Mouse (Mus musculus): ENCODE measurements around the gene Plekhg1. TPM values are rescaled to one million over a fixed set of nuclear protein-coding genes. Genes with fewer than 3 reads are reported as not detected.
A peak's percentile ranks its signal among the peaks of the same experiment; 100 is the strongest.

Plekhg1 gene
- polyA plus RNA-seq, 2 experiments = 14.3 to 20.9 TPM

- Histone ChIP-seq H3K27me3 (ENCODE audit: control insufficient read depth, insufficient read depth, low read length) (no peaks in the 10 kb centered on the region), H3K9ac (ENCODE audit: low read depth, low read length, severe bottlenecking) (no peak overlapping the region), H3K4me2 (replicated peaks; ENCODE audit: low read depth, low read length, severe bottlenecking) (no peak overlapping the region), H3K4me3 (replicated peaks; ENCODE audit: low read length) (no peak overlapping the region), H3K36me3 (ENCODE audit: control insufficient read depth, insufficient read depth, low read length) (peaks cover 9% of the 10 kb centered on the region), H3K27ac (replicated peaks; ENCODE audit: low read depth, low read length) (no peak overlapping the region), H3K9me3 (ENCODE audit: control insufficient read depth, low read length) (no peaks in the 10 kb centered on the region), H3K4me1 (ENCODE audit: control insufficient read depth, insufficient read depth, low read length) (no peaks in the 10 kb centered on the region)
- no peak for TF ChIP-seq POLR2A (IDR thresholded peaks at IDR 0.05; ENCODE audit: borderline replicate concordance, extremely low read depth, insufficient read depth, insufficient read length)
- 87% methylated on average over 4 of the region's 4 CpGs for WGBS
- DNase-seq (ENCODE audit: low spot score) = no peak
- ATAC-seq (ENCODE audit: low FRiP score, low read depth) = no peak
Measured at GRCm38 (mm10) chr10:3877852-3878535, 137.8 kb downstream of the Plekhg1 start.

DNA sequence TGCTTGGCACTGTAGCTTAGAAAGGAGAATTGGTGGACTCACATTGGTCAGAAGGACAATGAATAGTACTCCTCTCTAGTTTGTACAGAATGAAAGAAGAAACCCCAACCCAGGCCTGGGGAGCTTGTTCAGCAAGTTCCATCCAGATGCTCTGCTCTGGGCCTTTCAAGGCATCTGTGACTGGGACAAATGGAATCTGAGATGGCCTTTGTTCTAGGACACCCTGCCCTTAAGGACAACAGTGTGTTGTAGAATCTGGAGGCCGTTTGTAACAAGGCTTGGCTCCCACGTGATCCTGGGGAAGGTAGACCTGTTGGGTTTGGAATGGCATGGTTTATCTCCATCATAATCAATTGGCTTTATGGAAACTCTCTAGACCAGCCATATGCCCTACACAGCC, 141.0 kb downstream of the Plekhg1 start:
- H3K4me1 ChIP-seq (ENCODE audit: control insufficient read depth, insufficient read depth, low read length) = peaks cover 6% of the 10 kb centered on the region
- H3K4me3 ChIP-seq (replicated peaks; ENCODE audit: low read length) = no peak overlapping the region
- TF ChIP-seq POLR2A (IDR thresholded peaks at IDR 0.05; ENCODE audit: borderline replicate concordance, extremely low read depth, insufficient read depth, insufficient read length) = no peak
- no peak overlapping the region for H3K4me2 ChIP-seq (replicated peaks; ENCODE audit: low read depth, low read length, severe bottlenecking)
- no peaks in the 10 kb centered on the region for H3K36me3 ChIP-seq (ENCODE audit: control insufficient read depth, insufficient read depth, low read length)
- H3K9me3 ChIP-seq (ENCODE audit: control insufficient read depth, low read length) = no peaks in the 10 kb centered on the region
- no peak overlapping the region for H3K9ac ChIP-seq (ENCODE audit: low read depth, low read length, severe bottlenecking)
- DNase-seq (ENCODE audit: low spot score) (no peak), ATAC-seq (ENCODE audit: low FRiP score, low read depth) (no peak)
- WGBS = 52% methylated on average over 2 of the region's 2 CpGs
- no peak overlapping the region for H3K27ac ChIP-seq (replicated peaks; ENCODE audit: low read depth, low read length)
- H3K27me3 ChIP-seq (ENCODE audit: control insufficient read depth, insufficient read depth, low read length) = no peaks in the 10 kb centered on the region

- H3K9me3 ChIP-seq (ENCODE audit: control insufficient read depth, low read length) = no peaks in the 10 kb centered on the region
- H3K4me3 ChIP-seq (replicated peaks; ENCODE audit: low read length) = no peak overlapping the region
- H3K9ac ChIP-seq (ENCODE audit: low read depth, low read length, severe bottlenecking) = no peak overlapping the region
- H3K4me1 ChIP-seq (ENCODE audit: control insufficient read depth, insufficient read depth, low read length) = peaks cover 21% of the 10 kb centered on the region
- H3K27me3 ChIP-seq (ENCODE audit: control insufficient read depth, insufficient read depth, low read length) = no peaks in the 10 kb centered on the region
- no peak for ATAC-seq (ENCODE audit: low FRiP score, low read depth)
- DNase-seq (ENCODE audit: low spot score) = no peak
- no peak for TF ChIP-seq POLR2A (IDR thresholded peaks at IDR 0.05; ENCODE audit: borderline replicate concordance, extremely low read depth, insufficient read depth, insufficient read length)
- WGBS = 79% methylated on average over 4 of the region's 4 CpGs
- no peak overlapping the region for H3K4me2 ChIP-seq (replicated peaks; ENCODE audit: low read depth, low read length, severe bottlenecking)
- no peaks in the 10 kb centered on the region for H3K36me3 ChIP-seq (ENCODE audit: control insufficient read depth, insufficient read depth, low read length)
- no peak overlapping the region for H3K27ac ChIP-seq (replicated peaks; ENCODE audit: low read depth, low read length)
Measured at GRCm38 (mm10) chr10:3888510-3888909, 148.3 kb downstream of the Plekhg1 start.

DNA sequence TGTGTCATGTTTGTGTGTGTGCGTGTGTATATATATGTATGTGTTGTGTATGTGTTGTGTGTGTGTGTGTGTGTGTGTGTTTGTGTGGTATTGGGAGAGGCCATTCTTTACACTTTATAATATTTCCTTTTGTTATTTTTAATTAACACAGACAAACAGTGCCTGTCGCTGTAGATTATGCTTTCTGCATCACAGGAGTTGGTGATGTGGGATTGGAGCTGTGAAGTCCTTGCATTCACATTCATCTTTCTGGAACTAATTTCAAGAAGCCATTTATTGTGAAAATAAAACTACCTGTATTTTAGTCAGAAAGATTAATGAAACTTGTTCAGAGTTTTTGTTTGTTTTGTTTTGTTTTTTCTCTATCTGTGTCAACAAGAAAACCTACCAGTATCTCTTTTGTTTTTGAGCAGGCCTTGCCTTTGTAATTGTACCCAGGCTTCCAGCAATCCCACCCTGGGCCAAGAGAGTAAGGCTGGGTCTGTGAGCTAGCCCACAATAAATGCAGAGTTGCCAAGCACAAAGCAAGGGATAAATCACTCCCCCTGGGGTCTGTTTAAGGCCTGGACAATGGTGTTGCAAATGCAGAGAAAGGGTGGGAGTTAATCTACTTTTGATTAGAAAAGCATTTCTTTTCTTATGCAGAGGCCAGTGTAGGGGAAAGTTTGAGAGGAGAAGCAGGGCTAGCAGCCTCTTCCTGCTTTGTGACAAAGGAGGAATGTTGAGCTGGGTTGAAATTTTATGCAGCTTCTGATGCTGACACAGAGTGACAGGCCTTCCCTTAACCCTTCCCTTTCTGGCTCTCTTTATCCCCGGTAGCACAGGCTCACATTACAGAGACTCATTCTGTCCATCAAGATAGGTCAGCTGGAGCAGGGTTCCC, 151.5 kb downstream of the Plekhg1 start:
- no peak for TF ChIP-seq POLR2A (IDR thresholded peaks at IDR 0.05; ENCODE audit: borderline replicate concordance, extremely low read depth, insufficient read depth, insufficient read length)
- Histone ChIP-seq H3K4me1 (ENCODE audit: control insufficient read depth, insufficient read depth, low read length) (peaks cover 15% of the 10 kb centered on the region), H3K27me3 (ENCODE audit: control insufficient read depth, insufficient read depth, low read length) (no peaks in the 10 kb centered on the region), H3K36me3 (ENCODE audit: control insufficient read depth, insufficient read depth, low read length) (no peaks in the 10 kb centered on the region), H3K4me3 (replicated peaks; ENCODE audit: low read length) (no peak overlapping the region), H3K27ac (replicated peaks; ENCODE audit: low read depth, low read length) (peak overlapping the region; percentile 59; the same call in 1 of the 2 replicates), H3K9me3 (ENCODE audit: control insufficient read depth, low read length) (no peaks in the 10 kb centered on the region), H3K9ac (ENCODE audit: low read depth, low read length, severe bottlenecking) (no peak overlapping the region), H3K4me2 (replicated peaks; ENCODE audit: low read depth, low read length, severe bottlenecking) (no peak overlapping the region)
- DNase-seq (ENCODE audit: low spot score) = peak; percentile 15
- peak; percentile 50 for ATAC-seq (ENCODE audit: low FRiP score, low read depth)
- WGBS = 48% methylated on average over 3 of the region's 3 CpGs

- DNase-seq (ENCODE audit: low spot score) (no peak), ATAC-seq (ENCODE audit: low FRiP score, low read depth) (no peak)
- peaks cover 15% of the 10 kb centered on the region for H3K4me1 ChIP-seq (ENCODE audit: control insufficient read depth, insufficient read depth, low read length)
- H3K27ac ChIP-seq (replicated peaks; ENCODE audit: low read depth, low read length) = peak overlapping the region; percentile 59; the same call in 1 of the 2 replicates
- no peaks in the 10 kb centered on the region for H3K36me3 ChIP-seq (ENCODE audit: control insufficient read depth, insufficient read depth, low read length)
- no peak overlapping the region for H3K9ac ChIP-seq (ENCODE audit: low read depth, low read length, severe bottlenecking)
- H3K4me3 ChIP-seq (replicated peaks; ENCODE audit: low read length) = no peak overlapping the region
- H3K4me2 ChIP-seq (replicated peaks; ENCODE audit: low read depth, low read length, severe bottlenecking) = no peak overlapping the region
- WGBS = 54% methylated on average over 3 of the region's 3 CpGs
- no peaks in the 10 kb centered on the region for H3K27me3 ChIP-seq (ENCODE audit: control insufficient read depth, insufficient read depth, low read length)
- H3K9me3 ChIP-seq (ENCODE audit: control insufficient read depth, low read length) = no peaks in the 10 kb centered on the region
- TF ChIP-seq POLR2A (IDR thresholded peaks at IDR 0.05; ENCODE audit: borderline replicate concordance, extremely low read depth, insufficient read depth, insufficient read length) = no peak
Measured at GRCm38 (mm10) chr10:3892368-3892767, 152.2 kb downstream of the Plekhg1 start.

Measured in limb, embryonic 14.5 days (tissue).